Mouse (Mus musculus): ENCODE results near the gene Gas2. TPM values are rescaled to one million over a fixed set of nuclear protein-coding genes. Genes with fewer than 3 reads are reported as not detected.
A peak's percentile ranks its signal among the peaks of the same experiment; 100 is the strongest.

Gene Gas2
- 10 to 100 TPM; 26.5 to 28.5 TPM for total RNA-seq (2021)

GRCm38 (mm10) chr7:51861250-51862096 is at the start of gene Gas2:
Gene Gas2, plus strand, starts transcription at chr7:51862015.
- peak; percentile 90 to 95 for DNase-seq (ENCODE audit: low spot score in 2 of 2)

GRCm38 (mm10) chr7:51815473-51816282 is 46.1 kb upstream of the Gas2 start:
- intact Hi-C loops (cut with DNase I): loop anchor here (2.0 to 10.0 kb wide), 2 partner anchors 201 to 321 kb away; no protein-coding TSS in a partner anchor
- DNase-seq (ENCODE audit: low spot score in 2 of 2): no peak

More at GRCm38 (mm10) chr7:51861250-51862096, at the start of gene Gas2:
- intact Hi-C loops (cut with DNase I): loop anchor here (10.0 kb wide), 1 partner anchor 113 kb away; no protein-coding TSS in a partner anchor

GRCm38 (mm10) chr7:51816283-51816839 is 45.5 kb upstream of the Gas2 start:
- intact Hi-C loops (cut with DNase I): loop anchor here (2.0 to 10.0 kb wide), 2 partner anchors 202 to 322 kb away; no protein-coding TSS in a partner anchor
- no peak for DNase-seq (ENCODE audit: low spot score in 2 of 2)

GRCm38 (mm10) chr7:51818251-51818974 is 43.4 kb upstream of the Gas2 start:
- intact Hi-C loops (cut with DNase I): loop anchor here (10.0 kb wide), 1 partner anchor 324 kb away; no protein-coding TSS in a partner anchor
- no peak for DNase-seq (ENCODE audit: low spot score in 2 of 2)

- DNase-seq (ENCODE audit: low spot score in 2 of 2): peak; percentile 26 to 38
Observed at GRCm38 (mm10) chr7:51819891-51820290, 41.9 kb upstream of the Gas2 start.

GRCm38 (mm10) chr7:51821467-51821866 is 40.3 kb upstream of the Gas2 start:
- intact Hi-C loops (cut with DNase I): no loop called here

More at GRCm38 (mm10) chr7:51819891-51820290, 41.9 kb upstream of the Gas2 start:
- intact Hi-C loops (cut with DNase I): loop anchor here (10.0 kb wide), 1 partner anchor 325 kb away; no protein-coding TSS in a partner anchor

GRCm38 (mm10) chr7:51823562-51824338 is 38.1 kb upstream of the Gas2 start:
- intact Hi-C loops (cut with DNase I): no loop called here
- no peak for DNase-seq (ENCODE audit: low spot score in 2 of 2)

More at GRCm38 (mm10) chr7:51821467-51821866, 40.3 kb upstream of the Gas2 start:
- no peak for DNase-seq (ENCODE audit: low spot score in 2 of 2)

- DNase-seq (ENCODE audit: low spot score in 2 of 2): no peak
- intact Hi-C loops (cut with DNase I): no loop called here
Observed at GRCm38 (mm10) chr7:51831917-51832316, 29.9 kb upstream of the Gas2 start.

- no peak for DNase-seq (ENCODE audit: low spot score in 2 of 2)
- intact Hi-C loops (cut with DNase I): no loop called here
Observed at GRCm38 (mm10) chr7:51840515-51840914, 21.3 kb upstream of the Gas2 start.

- intact Hi-C loops (cut with DNase I): no loop called here
- DNase-seq (ENCODE audit: low spot score in 2 of 2): no peak
Observed at GRCm38 (mm10) chr7:51850877-51851276, 10.9 kb upstream of the Gas2 start.

GRCm38 (mm10) chr7:51851890-51852507 is 9.8 kb upstream of the Gas2 start:
- no peak for DNase-seq (ENCODE audit: low spot score in 2 of 2)
- intact Hi-C loops (cut with DNase I): no loop called here

- intact Hi-C loops (cut with DNase I): loop anchor here (10.0 kb wide), 1 partner anchor 113 kb away; no protein-coding TSS in a partner anchor
- DNase-seq (ENCODE audit: low spot score in 2 of 2): peak; percentile 98 to 99
Observed at GRCm38 (mm10) chr7:51862097-51862492, 280 bp downstream of the Gas2 start, which contains the start of gene Fancf. Gene Fancf, minus strand, starts transcription at chr7:51862267.

GRCm38 (mm10) chr7:51862842-51863241 is 1.0 kb downstream of the Gas2 start:
- intact Hi-C loops (cut with DNase I): loop anchor here (10.0 kb wide), 1 partner anchor 112 kb away; no protein-coding TSS in a partner anchor
- no peak for DNase-seq (ENCODE audit: low spot score in 2 of 2)

GRCm38 (mm10) chr7:51865336-51865735 is 3.5 kb downstream of the Gas2 start:
- intact Hi-C loops (cut with DNase I): loop anchor here (10.0 kb wide), 1 partner anchor 109 kb away; no protein-coding TSS in a partner anchor

GRCm38 (mm10) chr7:51867983-51868382 is 6.2 kb downstream of the Gas2 start:
- intact Hi-C loops (cut with DNase I): loop anchor here (10.0 kb wide), 1 partner anchor 107 kb away; no protein-coding TSS in a partner anchor
- DNase-seq (ENCODE audit: low spot score in 2 of 2): no peak

More at GRCm38 (mm10) chr7:51865336-51865735, 3.5 kb downstream of the Gas2 start:
- no peak for DNase-seq (ENCODE audit: low spot score in 2 of 2)

- no peak for DNase-seq (ENCODE audit: low spot score in 2 of 2)
- intact Hi-C loops (cut with DNase I): no loop called here
Observed at GRCm38 (mm10) chr7:51872041-51872440, 10.2 kb downstream of the Gas2 start.

GRCm38 (mm10) chr7:51872597-51872996 is 10.8 kb downstream of the Gas2 start:
- DNase-seq (ENCODE audit: low spot score in 2 of 2): no peak
- intact Hi-C loops (cut with DNase I): no loop called here
